In the genomic region with DNA sequence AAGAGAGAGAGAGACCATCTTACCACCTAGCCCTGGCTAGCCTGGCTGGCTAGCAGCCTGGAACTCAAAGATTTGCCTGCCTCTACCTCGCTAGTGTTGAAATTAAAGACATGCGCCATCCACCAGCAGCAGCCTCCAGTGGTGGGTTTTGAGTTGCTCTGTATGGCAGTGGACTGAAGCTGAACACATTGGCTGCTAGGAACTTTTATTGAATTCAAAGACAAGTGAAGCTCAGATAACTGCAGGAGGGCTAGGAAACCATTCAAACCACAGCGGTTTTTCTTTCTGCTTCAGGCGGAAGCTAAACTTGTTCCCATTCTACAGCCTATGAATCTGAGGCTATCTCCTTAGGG, we compare ENCODE assay signal across 8 mouse cellular contexts. TPM values are rescaled to one million over a fixed set of nuclear protein-coding genes. Genes with fewer than 3 reads are reported as not detected.
DNase-seq lines count a peak whose midpoint lies in the region; ATAC-seq lines count a peak whose summit lies in the region.

No protein-coding gene starts in this region.

- peak overlapping the region; percentile 78 for H3K9ac ChIP-seq in forebrain, embryonic 12.5 days
- peak overlapping the region; percentile 76 for H3K9ac ChIP-seq in liver, embryonic 16.5 days (ENCODE audit: low read depth, low read length)

- no peaks in the 10 kb centered on the region for H3K9me3 ChIP-seq in forebrain, embryonic 12.5 days
- H3K9me3 ChIP-seq in liver, embryonic 16.5 days (replicated peaks; ENCODE audit: control insufficient read depth, low read length): no peaks in the 10 kb centered on the region

- H3K27ac ChIP-seq in forebrain, embryonic 12.5 days: no peak overlapping the region
- peak overlapping the region; percentile 85 for H3K27ac ChIP-seq in liver, embryonic 16.5 days (ENCODE audit: low read length)

- peaks cover 21% of the 10 kb centered on the region for H3K27me3 ChIP-seq in forebrain, embryonic 12.5 days
- no peaks in the 10 kb centered on the region for H3K27me3 ChIP-seq in liver, embryonic 16.5 days (ENCODE audit: control insufficient read depth, insufficient read depth, low read depth, low read length)

- 3% methylated on average over 4 of the region's 4 CpGs for WGBS in forebrain, embryonic 12.5 days
- WGBS in liver, embryonic 16.5 days (ENCODE audit: insufficient replicate concordance): 2% methylated on average over 4 of the region's 4 CpGs

- H3K4me3 ChIP-seq in forebrain, embryonic 12.5 days (replicated peaks): peak overlapping the region; percentile 81
- H3K4me3 ChIP-seq in liver, embryonic 16.5 days (ENCODE audit: low read depth, low read length): peak overlapping the region; percentile 80

- peak; percentile 7; the same call in 1 of the 2 replicates for ATAC-seq in forebrain, embryonic 12.5 days (ENCODE audit: low FRiP score)
- no peak for ATAC-seq in liver, embryonic 16.5 days (ENCODE audit: low read depth)

- DNase-seq in embryo, embryonic 10 days (ENCODE audit: low spot score): peak; percentile 37
- no peak for DNase-seq in embryo, embryonic 10.5 days (ENCODE audit: low spot score)
- peak; percentile 83 for DNase-seq in 416B (ENCODE audit: low read depth)
- DNase-seq in natural killer cell, adult 2 months (ENCODE audit: low spot score in 2 of 2): no peak
- no peak for DNase-seq in kidney, adult 18-20 months
- no peak for DNase-seq in right cerebral cortex, postnatal 36 days (ENCODE audit: low spot score in 2 of 2)

- peaks cover 11% of the 10 kb centered on the region for H3K4me1 ChIP-seq in forebrain, embryonic 12.5 days
- H3K4me1 ChIP-seq in liver, embryonic 16.5 days (ENCODE audit: control insufficient read depth, low read depth, low read length): peaks cover 66% of the 10 kb centered on the region

- no peaks in the 10 kb centered on the region for H3K36me3 ChIP-seq in forebrain, embryonic 12.5 days (replicated peaks)
- H3K36me3 ChIP-seq in liver, embryonic 16.5 days (ENCODE audit: control insufficient read depth, insufficient read depth): peaks cover 10% of the 10 kb centered on the region; the same call in 1 of the 2 replicates

- H3K4me2 ChIP-seq in forebrain, embryonic 12.5 days: peak overlapping the region; percentile 80
- peak overlapping the region; percentile 82 for H3K4me2 ChIP-seq in liver, embryonic 16.5 days (ENCODE audit: low read depth, low read length)

RNA-seq across cellular contexts. Expression of a gene that starts 0.4 kb away (rescaled TPM):
- polyA plus RNA-seq in forebrain, embryonic 12.5 days (2016; fragmentation: Nextera tagmentation; extraction: Ambion mirVana): 4.2 and 4.6 TPM in 2 replicates
- 7.8 and 10.2 TPM in 2 replicates for polyA plus RNA-seq in liver, embryonic 16.5 days (2015; fragmentation: Nextera tagmentation; extraction: Ambion mirVana)

RNA-seq across cellular contexts. Expression of a gene that starts 11.5 kb away (rescaled TPM):
- 25.9 and 27.2 TPM in 2 replicates for polyA plus RNA-seq in forebrain, embryonic 12.5 days (2016; fragmentation: Nextera tagmentation; extraction: Ambion mirVana)
- 30.7 and 30.9 TPM in 2 replicates for polyA plus RNA-seq in liver, embryonic 16.5 days (2015; fragmentation: Nextera tagmentation; extraction: Ambion mirVana)

RNA-seq across cellular contexts. Expression of a gene that starts 42.9 kb away (rescaled TPM):
- 39.5 and 41.0 TPM in 2 replicates for polyA plus RNA-seq in forebrain, embryonic 12.5 days (2016; fragmentation: Nextera tagmentation; extraction: Ambion mirVana)
- 11.6 and 12.7 TPM in 2 replicates for polyA plus RNA-seq in liver, embryonic 16.5 days (2015; fragmentation: Nextera tagmentation; extraction: Ambion mirVana)

RNA-seq across cellular contexts. Expression of a gene that starts 46.7 kb away (rescaled TPM):
- polyA plus RNA-seq in forebrain, embryonic 12.5 days (2016; fragmentation: Nextera tagmentation; extraction: Ambion mirVana): 0.50 TPM in 1 of 2 replicates, not detected in the other
- 0.12 TPM in 1 of 2 replicates, not detected in the other for polyA plus RNA-seq in liver, embryonic 16.5 days (2015; fragmentation: Nextera tagmentation; extraction: Ambion mirVana)

RNA-seq across cellular contexts. Expression of a gene that starts 56.7 kb away (rescaled TPM):
- polyA plus RNA-seq in forebrain, embryonic 12.5 days (2016; fragmentation: Nextera tagmentation; extraction: Ambion mirVana): not detected in 2 replicates
- polyA plus RNA-seq in liver, embryonic 16.5 days (2015; fragmentation: Nextera tagmentation; extraction: Ambion mirVana): not detected in 2 replicates

Comparison
In these comparisons a context has a peak if more than half of its experiments do, and no peak if none do; other contexts are left out.
1. DNase-seq: peak in embryo, embryonic 10 days (single experiment) and 416B (single experiment); none in embryo, embryonic 10.5 days (single experiment), natural killer cell, adult 2 months (0 of 2), kidney, adult 18-20 months (single experiment) and right cerebral cortex, postnatal 36 days (0 of 2).